Mouse (Mus musculus) kidney, adult 2 months (tissue): ENCODE results near the gene Prf1.

ENCODE experiments used
- CTCF ChIP-seq: fragments of 200-500 bp; conservative IDR thresholded peaks from 2 replicates; pipeline ENCODE4 v1.5.1; 2011; ENCODE audit warnings: low read depth, mild to moderate bottlenecking, control low read depth, low read length, moderate library complexity, mixed read lengths; ENCODE audit not compliant: insufficient read depth, insufficient read length
- POLR2A ChIP-seq: fragments of 200-500 bp; IDR thresholded peaks from one replicate; pipeline ENCODE4 v1.6.1; 2011; ENCODE audit warnings: low read depth, low read length, control low read depth

DNA sequence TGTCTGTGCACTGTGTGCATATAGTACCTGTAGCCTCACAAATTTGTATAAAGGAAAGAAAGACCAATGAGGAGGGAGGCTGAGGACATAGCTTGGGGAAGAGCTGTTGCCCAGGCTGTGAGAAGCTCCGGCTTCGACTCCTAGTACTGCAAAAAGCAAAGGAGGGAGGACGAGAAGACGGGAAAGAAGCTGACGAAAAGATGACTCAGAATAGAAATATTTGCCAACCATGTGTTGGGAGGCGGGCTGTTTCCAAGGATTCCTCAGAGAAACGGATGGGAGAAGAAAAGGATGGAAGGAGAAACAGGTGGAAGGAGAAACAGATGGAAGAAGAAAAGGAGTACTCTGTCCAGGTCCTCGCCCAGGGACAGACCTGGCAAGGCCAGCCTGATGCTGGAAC, 3.4 kb upstream of the Prf1 start:
- TF ChIP-seq CTCF (no peak), POLR2A (no peak)
